Mouse (Mus musculus) ES-Bruce4 (cell line): ENCODE results near the gene Lmln. TPM values are rescaled to one million over a fixed set of nuclear protein-coding genes. Genes with fewer than 3 reads are reported as not detected.

ENCODE experiments used
- H3K27ac ChIP-seq: 2 replicates; pipeline ENCODE4 v1.5.1; 2012; ENCODE audit warnings: low read length, inconsistent platforms; ENCODE audit not compliant: insufficient read depth
- H3K27me3 ChIP-seq: 2 replicates; pipeline ENCODE4 v1.6.1; 2012; ENCODE audit warnings: mild to moderate bottlenecking, low read length, inconsistent platforms; ENCODE audit not compliant: control insufficient read depth, poor library complexity, insufficient read depth, severe bottlenecking
- H3K36me3 ChIP-seq: 2 replicates; pipeline ENCODE4 v1.6.1; 2012; ENCODE audit warnings: inconsistent platforms, mild to moderate bottlenecking, low read length, moderate library complexity; ENCODE audit not compliant: control insufficient read depth, poor library complexity, insufficient read depth, severe bottlenecking
- H3K4me1 ChIP-seq: one replicate; pipeline ENCODE4 v1.8.1; 2011; ENCODE audit warnings: low read length; ENCODE audit not compliant: control insufficient read depth, insufficient read depth
- H3K4me3 ChIP-seq: 2 replicates; pipeline ENCODE4 v1.5.1; 2011; ENCODE audit warnings: low read depth, mild to moderate bottlenecking, low read length
- H3K9ac ChIP-seq: 2 replicates; pipeline ENCODE4 v1.6.1; 2012; ENCODE audit warnings: low read depth, mild to moderate bottlenecking, inconsistent platforms; ENCODE audit not compliant: poor library complexity, severe bottlenecking
- H3K9me3 ChIP-seq: replicated peaks from 2 replicates; pipeline ENCODE4 v1.6.1; 2012; ENCODE audit warnings: mild to moderate bottlenecking, low read length, inconsistent platforms; ENCODE audit not compliant: control insufficient read depth, poor library complexity, insufficient read depth, severe bottlenecking
- CTCF ChIP-seq: IDR thresholded peaks from one replicate; pipeline ENCODE4 v1.8.1; 2011; ENCODE audit warnings: low read depth, low read length
- EP300 ChIP-seq: IDR thresholded peaks from 2 replicates; pipeline ENCODE4 v1.6.1; 2011; ENCODE audit warnings: low read depth, low read length; ENCODE audit not compliant: insufficient read depth
- POLR2A ChIP-seq: IDR thresholded peaks from one replicate; pipeline ENCODE4 v1.8.1; 2011; ENCODE audit warnings: low read length; ENCODE audit not compliant: insufficient read depth
- polyA plus RNA-seq: library from polyadenylated mRNA; stranded (reverse); fragments of >200 nt; gene quantifications from 2 replicates; pipeline ENCODE4 v1.2.4, GENCODE M21; 2011; ENCODE audit warnings: low read depth; ENCODE audit not compliant: missing spikeins, insufficient read depth, insufficient read length

The Lmln gene
- polyA plus RNA-seq, 1 experiment, result 5.4 TPM

DNA sequence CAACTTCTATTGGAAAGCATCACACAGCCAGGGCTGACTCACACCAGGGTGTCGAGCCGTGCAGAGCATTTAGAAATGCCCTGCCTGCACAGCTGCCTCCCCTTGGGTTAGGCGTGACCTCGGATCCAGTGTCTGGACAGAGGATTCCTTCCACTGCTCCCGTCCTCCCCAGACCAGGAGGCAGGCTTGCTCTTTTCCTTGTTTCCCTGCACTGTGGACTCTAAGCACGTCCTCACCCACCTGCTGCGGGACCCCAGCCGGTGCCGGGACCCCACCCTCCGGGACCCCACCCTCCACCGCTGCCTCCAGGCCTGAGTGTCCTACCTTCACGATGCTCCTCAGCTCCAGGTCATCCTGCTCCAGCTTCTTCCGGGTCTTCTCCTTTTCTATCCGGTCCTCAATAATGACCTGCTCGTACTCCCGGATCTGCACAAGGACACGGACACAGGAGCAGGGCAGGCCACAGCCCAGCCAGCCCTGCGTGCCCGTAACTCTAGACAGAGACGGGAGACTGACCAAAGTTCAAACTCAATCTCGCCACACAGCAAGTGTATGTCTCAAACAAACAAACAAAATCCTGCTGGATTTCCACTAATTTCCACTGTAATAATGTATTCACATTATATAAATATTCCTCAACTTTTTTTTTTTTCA, 43.1 kb upstream of the Lmln start:
- TF ChIP-seq EP300 (peak; percentile 75; the same call in 1 of the 2 replicates), POLR2A (no peak), CTCF (no peak)
- H3K36me3 ChIP-seq, result no peaks in the 10 kb centered on the region; the same call in 1 of the 2 replicates
- H3K4me3 ChIP-seq, result peak overlapping the region; percentile 20; the same call in 1 of the 2 replicates
- no peak overlapping the region for H3K27ac ChIP-seq
- H3K9ac ChIP-seq, result no peak overlapping the region
- H3K27me3 ChIP-seq, result no peaks in the 10 kb centered on the region
- H3K9me3 ChIP-seq, result no peaks in the 10 kb centered on the region
- H3K4me1 ChIP-seq, result no peaks in the 10 kb centered on the region

DNA sequence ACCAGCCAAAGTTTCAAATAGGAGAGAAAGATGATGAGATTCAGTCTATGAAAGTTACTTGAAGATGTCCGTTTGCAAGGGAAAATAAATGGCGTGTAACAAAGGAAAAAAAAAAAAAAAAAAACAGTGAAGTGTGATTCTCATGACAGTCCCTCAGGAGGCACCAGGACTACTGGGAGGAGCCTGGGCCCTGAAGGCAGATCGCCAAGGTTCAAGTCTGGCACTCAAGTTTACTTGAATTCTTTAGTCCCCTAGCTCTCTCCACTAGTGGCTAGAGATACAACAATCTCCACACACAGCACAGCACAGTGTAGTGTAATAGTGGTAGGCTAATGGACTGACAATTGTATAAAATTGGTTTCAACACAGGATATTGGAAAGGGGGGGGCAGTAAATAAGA, 40.9 kb upstream of the Lmln start:
- no peak overlapping the region for H3K27ac ChIP-seq
- H3K27me3 ChIP-seq, result no peaks in the 10 kb centered on the region
- no peaks in the 10 kb centered on the region for H3K36me3 ChIP-seq
- no peaks in the 10 kb centered on the region for H3K9me3 ChIP-seq
- no peaks in the 10 kb centered on the region for H3K4me1 ChIP-seq
- no peak overlapping the region for H3K4me3 ChIP-seq
- TF ChIP-seq POLR2A (no peak), EP300 (no peak), CTCF (no peak)
- H3K9ac ChIP-seq, result no peak overlapping the region

- TF ChIP-seq CTCF (peak; percentile 100), EP300 (0 out of 2 replicates have a peak, but pooled peaks have one; percentile 42), POLR2A (no peak)
- Histone ChIP-seq H3K9ac (no peak overlapping the region), H3K9me3 (no peaks in the 10 kb centered on the region), H3K4me1 (no peaks in the 10 kb centered on the region), H3K27me3 (no peaks in the 10 kb centered on the region), H3K4me3 (no peak overlapping the region), H3K36me3 (no peaks in the 10 kb centered on the region; the same call in 1 of the 2 replicates), H3K27ac (no peak overlapping the region)
These were observed 38.6 kb upstream of the Lmln start for GRCm38 (mm10) chr16:33023750-33024149.

DNA sequence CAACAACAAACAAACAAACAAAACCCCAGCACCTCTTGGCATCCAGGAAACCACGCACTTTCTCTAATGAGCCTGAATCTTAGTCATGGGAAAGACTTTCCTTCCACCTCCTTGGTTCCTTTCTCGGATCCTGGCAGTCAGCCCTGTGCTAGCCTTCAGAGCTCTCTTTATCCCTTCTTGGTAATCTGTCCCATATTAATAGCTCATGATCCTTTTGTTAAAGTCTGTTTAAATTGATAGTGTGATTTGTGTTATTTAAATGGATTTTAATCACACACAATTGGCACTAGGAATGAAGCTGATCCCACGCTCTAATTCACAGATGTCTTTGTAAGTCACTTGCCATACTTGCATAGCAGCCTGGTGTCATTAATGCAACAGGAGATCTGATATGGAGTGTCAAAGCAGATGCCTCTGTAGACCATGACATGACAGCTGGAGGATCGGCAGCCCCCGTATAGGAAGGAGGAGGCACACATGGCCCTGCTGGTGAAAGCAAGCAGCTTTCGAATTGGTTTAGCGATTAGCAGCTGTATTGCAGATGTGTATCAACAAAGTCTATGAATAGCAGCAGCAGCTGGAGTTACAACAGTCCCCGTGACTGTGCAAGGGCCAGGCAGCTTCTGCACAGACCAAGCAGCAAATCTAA, 37.7 kb upstream of the Lmln start:
- no peaks in the 10 kb centered on the region for H3K4me1 ChIP-seq
- H3K27me3 ChIP-seq, result no peaks in the 10 kb centered on the region
- H3K9me3 ChIP-seq, result no peaks in the 10 kb centered on the region
- H3K9ac ChIP-seq, result no peak overlapping the region
- no peak overlapping the region for H3K4me3 ChIP-seq
- no peak for TF ChIP-seq EP300
- no peak for TF ChIP-seq CTCF
- no peak for TF ChIP-seq POLR2A
- H3K36me3 ChIP-seq, result no peaks in the 10 kb centered on the region; the same call in 1 of the 2 replicates
- H3K27ac ChIP-seq, result no peak overlapping the region

- H3K4me3 ChIP-seq, result no peak overlapping the region
- H3K27me3 ChIP-seq, result no peaks in the 10 kb centered on the region
- no peak for TF ChIP-seq CTCF
- TF ChIP-seq POLR2A, result no peak
- no peak for TF ChIP-seq EP300
- no peaks in the 10 kb centered on the region for H3K9me3 ChIP-seq
- H3K4me1 ChIP-seq, result no peaks in the 10 kb centered on the region
- H3K36me3 ChIP-seq, result no peaks in the 10 kb centered on the region; the same call in 1 of the 2 replicates
- H3K9ac ChIP-seq, result no peak overlapping the region
- no peak overlapping the region for H3K27ac ChIP-seq
These were observed 36.0 kb upstream of the Lmln start for GRCm38 (mm10) chr16:33026357-33026756.

DNA sequence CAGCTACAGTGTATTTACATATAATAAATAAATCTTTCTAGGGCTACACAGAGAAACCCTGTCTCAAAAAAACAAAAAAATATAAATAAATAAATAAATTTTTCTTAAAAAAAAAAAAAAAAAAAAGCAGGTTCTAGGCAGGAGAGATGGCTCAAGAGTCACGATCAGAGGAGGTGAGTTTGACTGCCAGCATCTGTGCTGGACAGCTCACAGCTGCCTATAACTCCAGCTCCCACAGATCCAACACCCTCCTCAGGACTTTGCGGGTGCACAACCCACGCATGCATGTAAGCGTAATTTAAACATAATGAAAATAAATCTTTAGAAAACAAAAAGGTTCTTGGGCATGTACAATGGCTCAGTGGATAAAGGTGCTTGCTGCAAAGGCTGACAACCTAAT, 26.3 kb upstream of the Lmln start:
- H3K27me3 ChIP-seq, result no peaks in the 10 kb centered on the region
- H3K27ac ChIP-seq, result no peak overlapping the region
- no peaks in the 10 kb centered on the region for H3K36me3 ChIP-seq
- no peak overlapping the region for H3K9ac ChIP-seq
- peaks cover 2% of the 10 kb centered on the region for H3K4me1 ChIP-seq
- TF ChIP-seq POLR2A (no peak), CTCF (no peak), EP300 (no peak)
- H3K9me3 ChIP-seq, result no peaks in the 10 kb centered on the region
- H3K4me3 ChIP-seq, result no peak overlapping the region
